13 mouse cellular contexts compared by ENCODE assay signal in the genomic region with DNA sequence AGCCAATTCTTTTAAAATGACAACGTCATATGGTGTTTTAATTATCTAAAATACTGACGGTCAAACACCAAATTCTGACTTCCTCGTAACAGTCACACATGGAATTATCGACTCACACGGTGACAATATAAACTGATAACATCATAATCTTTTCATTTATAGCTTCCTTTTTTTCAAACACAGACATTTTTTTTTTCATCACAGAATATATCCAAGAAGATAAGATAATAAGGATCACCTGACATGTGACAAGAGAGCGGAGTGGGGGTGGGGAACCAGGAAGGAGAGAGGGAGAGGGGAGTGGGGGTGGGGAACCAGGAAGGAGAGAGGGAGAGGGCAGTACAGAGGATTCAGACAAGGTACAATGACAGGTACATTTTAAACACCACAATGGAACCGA.
"Had no signal": no experiment of that assay in that cellular context is flagged by ENCODE, and none has a peak within 500 bp of the region (broad histone marks: within the 10 kb centered on the region; RNA-seq: fewer than 3 reads in every experiment).

No protein-coding gene starts in this region.

- H3K4me3 ChIP-seq: limb, embryonic 15.5 days; liver, embryonic 12.5 days; lung, embryonic 15.5 days; midbrain, embryonic 12.5 days; neural tube, embryonic 13.5 days had no signal

- H3K4me2 ChIP-seq: limb, embryonic 15.5 days; liver, embryonic 12.5 days; lung, embryonic 15.5 days; midbrain, embryonic 12.5 days; neural tube, embryonic 13.5 days had no signal

- ATAC-seq: liver, embryonic 12.5 days had no signal

- H3K36me3 ChIP-seq: limb, embryonic 15.5 days; liver, embryonic 12.5 days; lung, embryonic 15.5 days; midbrain, embryonic 12.5 days; neural tube, embryonic 13.5 days had no signal

- H3K27ac ChIP-seq: kidney, postnatal 0 days; limb, embryonic 15.5 days; liver, embryonic 12.5 days; lung, embryonic 15.5 days; macrophage; midbrain, embryonic 12.5 days; neural tube, embryonic 13.5 days had no signal

- H3K9me3 ChIP-seq: limb, embryonic 15.5 days; liver, embryonic 12.5 days; lung, embryonic 15.5 days; midbrain, embryonic 12.5 days; neural tube, embryonic 13.5 days had no signal

- H3K9ac ChIP-seq: limb, embryonic 15.5 days; liver, embryonic 12.5 days; lung, embryonic 15.5 days; midbrain, embryonic 12.5 days; neural tube, embryonic 13.5 days had no signal

- H3K27me3 ChIP-seq: limb, embryonic 15.5 days; liver, embryonic 12.5 days; lung, embryonic 15.5 days; midbrain, embryonic 12.5 days; neural tube, embryonic 13.5 days had no signal

- DNase-seq: kidney, adult 11 months; kidney, adult 9 months; kidney, postnatal 4 days; lung, postnatal 14 days; right cerebral cortex, postnatal 25 days; thymus, postnatal 36 days had no signal
